Mouse (Mus musculus) liver, embryonic 15.5 days (tissue): Measurements from ENCODE around the gene Msx1. TPM values are rescaled to one million over a fixed set of nuclear protein-coding genes. Genes with fewer than 3 reads are reported as not detected.
"Not testable (repeated sequence)": the region's sequence is repeated elsewhere in the genome, so short reads cannot be mapped to it uniquely, and the experiment has no call there.

ENCODE experiments used
- ATAC-seq: fragments of 200-750 bp; cut with Nextera tagmentation; 2 replicates; pipeline ENCODE4 v1.8.0; 2017; ENCODE audit warnings: moderate number of reproducible peaks, mild to moderate bottlenecking, moderate library complexity; ENCODE audit not compliant: insufficient read depth
- H3K27ac ChIP-seq: fragments of 300-500 bp; sonication (generic); replicated peaks from 2 replicates; pipeline ENCODE4 v1.5.1; 2015; ENCODE audit warnings: mild to moderate bottlenecking, inconsistent platforms
- H3K27me3 ChIP-seq: fragments of 300-500 bp; sonication (generic); 2 replicates; pipeline ENCODE4 v1.6.1; 2015; ENCODE audit warnings: mild to moderate bottlenecking, inconsistent platforms
- H3K36me3 ChIP-seq: fragments of 300-500 bp; sonication (generic); replicated peaks from 2 replicates; pipeline ENCODE4 v1.6.1; 2015; ENCODE audit warnings: moderate library complexity, mild to moderate bottlenecking, inconsistent platforms
- H3K4me1 ChIP-seq: fragments of 300-500 bp; sonication (generic); replicated peaks from 2 replicates; pipeline ENCODE4 v1.6.1; 2015; ENCODE audit warnings: inconsistent platforms
- H3K4me2 ChIP-seq: fragments of 300-500 bp; sonication (generic); 2 replicates; pipeline ENCODE4 v1.6.1; 2015; ENCODE audit warnings: moderate library complexity, mild to moderate bottlenecking, inconsistent platforms
- H3K4me3 ChIP-seq: fragments of 300-500 bp; sonication (generic); replicated peaks from 2 replicates; pipeline ENCODE4 v1.5.1; 2015; ENCODE audit warnings: mild to moderate bottlenecking, inconsistent platforms
- H3K9ac ChIP-seq: fragments of 300-500 bp; sonication (generic); 2 replicates; pipeline ENCODE4 v1.6.1; 2015; ENCODE audit warnings: moderate library complexity, mild to moderate bottlenecking, inconsistent platforms
- H3K9me3 ChIP-seq: fragments of 300-500 bp; sonication (generic); replicated peaks from 2 replicates; pipeline ENCODE4 v1.6.1; 2016; ENCODE audit warnings: inconsistent platforms
- WGBS: fragments of 180-500 bp; shearing (Covaris S2); methylation state at CpG from one replicate; pipeline ENCODE4 v1.1.7; 2015; ENCODE audit warnings: mixed read lengths; ENCODE audit not compliant: insufficient replicate concordance; 5-methylcytosine and 5-hydroxymethylcytosine counted together
- polyA plus RNA-seq: library from polyadenylated mRNA; unstranded; fragments of >200 nt; fragmentation: Nextera tagmentation; extraction: Ambion mirVana; gene quantifications from 2 replicates; pipeline ENCODE4 v1.2.1, GENCODE M21; 2015

The Msx1 gene
- polyA plus RNA-seq, 1 experiment from 2014 or later = 0.08 TPM

- no peaks in the 10 kb centered on the region for H3K4me1 ChIP-seq
- H3K9me3 ChIP-seq = no peaks in the 10 kb centered on the region
- ATAC-seq = no peak
- no peak overlapping the region for H3K4me3 ChIP-seq
- H3K9ac ChIP-seq = no peak overlapping the region
- 5% methylated on average over 6 of the region's 6 CpGs for WGBS
- peaks cover 69% of the 10 kb centered on the region for H3K27me3 ChIP-seq
- no peak overlapping the region for H3K27ac ChIP-seq
- H3K4me2 ChIP-seq = no peak overlapping the region
- H3K36me3 ChIP-seq = no peaks in the 10 kb centered on the region
These were observed 11.3 kb upstream of the Msx1 start for GRCm38 (mm10) chr5:37835590-37836266.

GRCm38 (mm10) chr5:37832766-37833165, 8.4 kb upstream of the Msx1 start:
- H3K4me1 ChIP-seq = no peaks in the 10 kb centered on the region
- no peaks in the 10 kb centered on the region for H3K9me3 ChIP-seq
- H3K27ac ChIP-seq = no peak overlapping the region
- 9% methylated on average over 6 of the region's 6 CpGs for WGBS
- H3K4me2 ChIP-seq = no peak overlapping the region
- ATAC-seq = no peak
- H3K36me3 ChIP-seq = no peaks in the 10 kb centered on the region
- H3K9ac ChIP-seq = no peak overlapping the region
- no peak overlapping the region for H3K4me3 ChIP-seq
- H3K27me3 ChIP-seq = peaks cover 93% of the 10 kb centered on the region

- no peak for ATAC-seq
- Histone ChIP-seq H3K9me3 (no peaks in the 10 kb centered on the region), H3K27me3 (peaks cover 94% of the 10 kb centered on the region), H3K4me2 (no peak overlapping the region), H3K36me3 (no peaks in the 10 kb centered on the region), H3K4me1 (no peaks in the 10 kb centered on the region), H3K27ac (no peak overlapping the region), H3K9ac (no peak overlapping the region), H3K4me3 (no peak overlapping the region)
- WGBS = 5% methylated on average over 13 of the region's 13 CpGs
These were observed 7.6 kb upstream of the Msx1 start for GRCm38 (mm10) chr5:37832031-37832430.

GRCm38 (mm10) chr5:37830436-37830835, 6.1 kb upstream of the Msx1 start:
- H3K27me3 ChIP-seq = peaks cover 96% of the 10 kb centered on the region
- ATAC-seq, H3K9me3 ChIP-seq, H3K9ac ChIP-seq, H3K27ac ChIP-seq, H3K36me3 ChIP-seq, H3K4me3 ChIP-seq, H3K4me2 ChIP-seq, H3K4me1 ChIP-seq: not testable (repeated sequence)
- 7% methylated on average over 6 of the region's 7 CpGs for WGBS

- H3K27me3 ChIP-seq = peaks cover 98% of the 10 kb centered on the region
- no peak for ATAC-seq
- WGBS = 7% methylated on average over 4 of the region's 4 CpGs
These were observed 5.5 kb upstream of the Msx1 start for GRCm38 (mm10) chr5:37829926-37830325.

GRCm38 (mm10) chr5:37829296-37829670, 4.9 kb upstream of the Msx1 start:
- no peaks in the 10 kb centered on the region for H3K9me3 ChIP-seq
- WGBS = 6% methylated on average over 10 of the region's 10 CpGs
- peaks cover 98% of the 10 kb centered on the region for H3K27me3 ChIP-seq

More at GRCm38 (mm10) chr5:37829926-37830325, 5.5 kb upstream of the Msx1 start:
- H3K4me2 ChIP-seq = no peak overlapping the region
- H3K36me3 ChIP-seq = no peaks in the 10 kb centered on the region
- no peaks in the 10 kb centered on the region for H3K9me3 ChIP-seq
- no peaks in the 10 kb centered on the region for H3K4me1 ChIP-seq
- no peak overlapping the region for H3K4me3 ChIP-seq
- H3K27ac ChIP-seq = no peak overlapping the region
- no peak overlapping the region for H3K9ac ChIP-seq

GRCm38 (mm10) chr5:37828591-37829295, 4.4 kb upstream of the Msx1 start:
- no peaks in the 10 kb centered on the region for H3K36me3 ChIP-seq
- no peak overlapping the region for H3K4me3 ChIP-seq
- peaks cover 10% of the 10 kb centered on the region for H3K4me1 ChIP-seq
- 2% methylated on average over 35 of the region's 35 CpGs for WGBS
- H3K9ac ChIP-seq = no peak overlapping the region
- ATAC-seq = no peak
- peaks cover 98% of the 10 kb centered on the region for H3K27me3 ChIP-seq
- H3K9me3 ChIP-seq = no peaks in the 10 kb centered on the region
- no peak overlapping the region for H3K4me2 ChIP-seq
- no peak overlapping the region for H3K27ac ChIP-seq

More at GRCm38 (mm10) chr5:37829296-37829670, 4.9 kb upstream of the Msx1 start:
- H3K9ac ChIP-seq = no peak overlapping the region
- H3K4me1 ChIP-seq = peaks cover 5% of the 10 kb centered on the region; the same call in 1 of the 2 replicates
- no peak overlapping the region for H3K4me3 ChIP-seq
- H3K27ac ChIP-seq = no peak overlapping the region
- no peak overlapping the region for H3K4me2 ChIP-seq
- no peak for ATAC-seq
- no peaks in the 10 kb centered on the region for H3K36me3 ChIP-seq

- H3K36me3 ChIP-seq = no peaks in the 10 kb centered on the region
- no peak overlapping the region for H3K27ac ChIP-seq
- no peak for ATAC-seq
These were observed 3.6 kb upstream of the Msx1 start for GRCm38 (mm10) chr5:37828001-37828400.

GRCm38 (mm10) chr5:37827626-37827950, 3.2 kb upstream of the Msx1 start:
- Histone ChIP-seq H3K4me2 (no peak overlapping the region), H3K27ac (no peak overlapping the region), H3K9ac (no peak overlapping the region), H3K4me1 (peaks cover 16% of the 10 kb centered on the region), H3K4me3 (no peak overlapping the region), H3K9me3 (no peaks in the 10 kb centered on the region), H3K27me3 (peaks cover 99% of the 10 kb centered on the region), H3K36me3 (no peaks in the 10 kb centered on the region)
- under 1% methylated on average over 9 of the region's 9 CpGs for WGBS
- no peak for ATAC-seq

More at GRCm38 (mm10) chr5:37828001-37828400, 3.6 kb upstream of the Msx1 start:
- no peaks in the 10 kb centered on the region for H3K9me3 ChIP-seq
- H3K27me3 ChIP-seq = peaks cover 98% of the 10 kb centered on the region
- H3K9ac ChIP-seq = no peak overlapping the region
- H3K4me1 ChIP-seq = peaks cover 16% of the 10 kb centered on the region
- WGBS = 1% methylated on average over 14 of the region's 14 CpGs
- no peak overlapping the region for H3K4me2 ChIP-seq
- H3K4me3 ChIP-seq = no peak overlapping the region

- no peak overlapping the region for H3K27ac ChIP-seq
- ATAC-seq = no peak
- H3K4me2 ChIP-seq = no peak overlapping the region
- H3K4me3 ChIP-seq = no peak overlapping the region
- H3K9me3 ChIP-seq = no peaks in the 10 kb centered on the region
- no peak overlapping the region for H3K9ac ChIP-seq
- peaks cover 99% of the 10 kb centered on the region for H3K27me3 ChIP-seq
- H3K4me1 ChIP-seq = peaks cover 16% of the 10 kb centered on the region
- WGBS = 1% methylated on average over 59 of the region's 59 CpGs
- no peaks in the 10 kb centered on the region for H3K36me3 ChIP-seq
These were observed 2.6 kb upstream of the Msx1 start for GRCm38 (mm10) chr5:37826706-37827625.
